Mouse (Mus musculus) thymus, adult 2 months (tissue): ENCODE measurements around the gene Glra3. TPM values are rescaled to one million over a fixed set of nuclear protein-coding genes. Genes with fewer than 3 reads are reported as not detected.

Experiments
- DNase-seq: peaks from one replicate; pipeline ENCODE4 v3.0.0; 2021
- H3K27ac ChIP-seq: fragments of 200-500 bp; 2 replicates; pipeline ENCODE4 v1.5.1; 2012; ENCODE audit warnings: low read length, control low read depth; ENCODE audit not compliant: control insufficient read depth, insufficient read depth
- H3K27me3 ChIP-seq: fragments of 200-500 bp; 2 replicates; pipeline ENCODE4 v1.6.1; 2012; ENCODE audit warnings: mild to moderate bottlenecking, low read length, moderate library complexity, mixed read lengths; ENCODE audit not compliant: control insufficient read depth, insufficient read depth
- H3K36me3 ChIP-seq: fragments of 200-500 bp; 2 replicates; pipeline ENCODE4 v1.6.1; 2012; ENCODE audit warnings: mild to moderate bottlenecking, low read length, moderate library complexity; ENCODE audit not compliant: control insufficient read depth, insufficient read depth
- H3K4me1 ChIP-seq: fragments of 200-500 bp; replicated peaks from 2 replicates; pipeline ENCODE4 v1.6.1; 2012; ENCODE audit warnings: low read length; ENCODE audit not compliant: control insufficient read depth, insufficient read depth
- H3K4me3 ChIP-seq: fragments of 200-500 bp; 2 replicates; pipeline ENCODE4 v1.5.1; 2012; ENCODE audit warnings: mild to moderate bottlenecking, low read length, control low read depth, moderate library complexity; ENCODE audit not compliant: control insufficient read depth, insufficient read depth
- CTCF ChIP-seq: fragments of 200-500 bp; IDR thresholded peaks from 2 replicates; pipeline ENCODE4 v1.5.1; 2012; ENCODE audit warnings: mild to moderate bottlenecking, control low read depth, low read length, moderate library complexity, borderline replicate concordance; ENCODE audit not compliant: control insufficient read depth, poor library complexity, insufficient read depth; ENCODE audit errors: extremely low read depth
- POLR2A ChIP-seq: fragments of 200-500 bp; IDR thresholded peaks from 2 replicates; pipeline ENCODE4 v1.6.1; 2012; ENCODE audit warnings: mild to moderate bottlenecking, low read length, control low read depth, moderate library complexity; ENCODE audit not compliant: control insufficient read depth, poor library complexity, insufficient read depth; ENCODE audit errors: extremely low read depth
- WGBS: fragments of 180-500 bp; shearing (Covaris S2); methylation state at CpG from one replicate; pipeline ENCODE4 v1.1.7; 2018; 5-methylcytosine and 5-hydroxymethylcytosine counted together
- polyA plus RNA-seq: library from polyadenylated mRNA; depleted of rRNA; stranded (reverse); fragments of >200 nt; gene quantifications from 2 replicates; pipeline ENCODE4 v1.2.3, GENCODE M21; 2012

Gene Glra3
- polyA plus RNA-seq, 1 experiment: not detected

GRCm38 (mm10) chr8:56063081-56063480 is 122.8 kb downstream of the Glra3 start:
- DNase-seq: no peak
- H3K27me3 ChIP-seq: no peaks in the 10 kb centered on the region
- H3K36me3 ChIP-seq: no peaks in the 10 kb centered on the region
- no peak overlapping the region for H3K4me3 ChIP-seq
- WGBS: 23% methylated on average over 3 of the region's 3 CpGs
- H3K27ac ChIP-seq: no peak overlapping the region
- no peaks in the 10 kb centered on the region for H3K4me1 ChIP-seq
- TF ChIP-seq CTCF: no peak
- no peak for TF ChIP-seq POLR2A

GRCm38 (mm10) chr8:56070486-56071254 is 130.4 kb downstream of the Glra3 start:
- Histone ChIP-seq H3K27ac (no peak overlapping the region), H3K4me3 (no peak overlapping the region), H3K27me3 (no peaks in the 10 kb centered on the region), H3K4me1 (no peaks in the 10 kb centered on the region), H3K36me3 (no peaks in the 10 kb centered on the region)
- DNase-seq: no peak
- WGBS: 81% methylated on average over 2 of the region's 2 CpGs
- no peak for TF ChIP-seq POLR2A
- TF ChIP-seq CTCF: no peak

- TF ChIP-seq POLR2A: no peak
- TF ChIP-seq CTCF: no peak
- Histone ChIP-seq H3K36me3 (no peaks in the 10 kb centered on the region), H3K4me3 (no peak overlapping the region), H3K27ac (no peak overlapping the region), H3K27me3 (no peaks in the 10 kb centered on the region), H3K4me1 (no peaks in the 10 kb centered on the region)
- DNase-seq: no peak
Measured at GRCm38 (mm10) chr8:56083654-56084053, 143.4 kb downstream of the Glra3 start.

- Histone ChIP-seq H3K27me3 (no peaks in the 10 kb centered on the region), H3K4me1 (no peaks in the 10 kb centered on the region), H3K27ac (no peak overlapping the region), H3K36me3 (no peaks in the 10 kb centered on the region), H3K4me3 (no peak overlapping the region)
- no peak for TF ChIP-seq CTCF
- no peak for TF ChIP-seq POLR2A
- no peak for DNase-seq
Measured at GRCm38 (mm10) chr8:56094385-56094784, 154.1 kb downstream of the Glra3 start.

- H3K4me1 ChIP-seq: no peaks in the 10 kb centered on the region
- TF ChIP-seq CTCF (no peak), POLR2A (no peak)
- H3K36me3 ChIP-seq: no peaks in the 10 kb centered on the region
- H3K27ac ChIP-seq: no peak overlapping the region
- H3K4me3 ChIP-seq: no peak overlapping the region
- WGBS: 91% methylated on average over 6 of the region's 6 CpGs
- no peaks in the 10 kb centered on the region for H3K27me3 ChIP-seq
- DNase-seq: no peak
Measured at GRCm38 (mm10) chr8:56110296-56110695, 170.0 kb downstream of the Glra3 start.

GRCm38 (mm10) chr8:56129357-56129756 is 189.1 kb downstream of the Glra3 start:
- TF ChIP-seq POLR2A (no peak), CTCF (no peak)
- H3K36me3 ChIP-seq: no peaks in the 10 kb centered on the region
- 86% methylated on average over 2 of the region's 2 CpGs for WGBS
- no peak overlapping the region for H3K27ac ChIP-seq
- H3K27me3 ChIP-seq: no peaks in the 10 kb centered on the region
- no peak overlapping the region for H3K4me3 ChIP-seq
- DNase-seq: no peak
- H3K4me1 ChIP-seq: no peaks in the 10 kb centered on the region

GRCm38 (mm10) chr8:56150697-56151096 is 210.4 kb downstream of the Glra3 start:
- Histone ChIP-seq H3K27ac (no peak overlapping the region), H3K4me1 (no peaks in the 10 kb centered on the region), H3K27me3 (no peaks in the 10 kb centered on the region), H3K4me3 (no peak overlapping the region), H3K36me3 (no peaks in the 10 kb centered on the region)
- no peak for DNase-seq
- 81% methylated on average over 1 of the region's 1 CpGs for WGBS
- TF ChIP-seq POLR2A (no peak), CTCF (no peak)
